Mouse (Mus musculus): Measurements from ENCODE around the gene Zfp553.

Zfp553 gene

DNA sequence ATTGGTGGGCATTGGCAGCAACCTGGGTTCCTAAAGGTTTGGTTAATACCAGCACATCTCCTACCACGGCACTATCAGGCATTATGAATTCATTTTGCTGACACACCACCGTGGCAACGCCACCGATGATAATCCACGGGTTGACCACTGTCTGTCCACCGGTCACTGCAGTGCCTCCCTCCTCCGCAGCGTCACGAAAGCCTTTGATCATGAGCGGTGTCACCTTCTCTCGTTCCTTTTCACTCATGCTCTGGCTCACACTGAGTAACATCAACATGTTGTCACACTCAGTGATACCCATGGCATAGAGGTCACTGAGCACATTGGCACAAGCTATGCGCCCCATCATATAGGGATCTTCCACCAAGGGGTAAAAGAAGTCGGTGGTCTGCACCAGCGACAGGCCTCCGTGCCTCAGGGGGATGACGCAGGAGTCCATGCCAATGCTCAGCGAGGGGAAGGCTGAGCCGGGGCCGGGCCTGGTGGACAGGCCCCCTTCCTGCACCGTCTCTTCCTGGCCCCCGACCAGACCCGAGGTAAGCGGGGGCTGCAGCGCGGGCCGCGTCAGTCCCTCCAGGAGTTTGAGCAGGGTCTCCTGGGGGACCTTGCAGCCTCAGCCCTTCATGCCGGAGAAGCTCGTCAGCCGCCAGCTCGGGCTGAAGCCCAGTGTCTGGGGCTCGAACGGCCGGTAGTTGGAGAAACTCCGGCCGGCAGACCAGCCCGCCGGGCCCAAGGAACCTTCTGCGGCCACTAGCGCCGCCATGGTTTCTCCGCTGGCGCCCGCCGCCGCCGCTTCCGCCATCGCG is 40.5 kb downstream of the Zfp553 start:
- DNase-seq, result no peak

GRCm38 (mm10) chr7:127273925-127274789 is 41.3 kb downstream of the Zfp553 start, which contains the start of gene Sephs2:
TSS of gene Sephs2 (minus strand) at chr7:127274055.
- peak; percentile 93 for DNase-seq

DNA sequence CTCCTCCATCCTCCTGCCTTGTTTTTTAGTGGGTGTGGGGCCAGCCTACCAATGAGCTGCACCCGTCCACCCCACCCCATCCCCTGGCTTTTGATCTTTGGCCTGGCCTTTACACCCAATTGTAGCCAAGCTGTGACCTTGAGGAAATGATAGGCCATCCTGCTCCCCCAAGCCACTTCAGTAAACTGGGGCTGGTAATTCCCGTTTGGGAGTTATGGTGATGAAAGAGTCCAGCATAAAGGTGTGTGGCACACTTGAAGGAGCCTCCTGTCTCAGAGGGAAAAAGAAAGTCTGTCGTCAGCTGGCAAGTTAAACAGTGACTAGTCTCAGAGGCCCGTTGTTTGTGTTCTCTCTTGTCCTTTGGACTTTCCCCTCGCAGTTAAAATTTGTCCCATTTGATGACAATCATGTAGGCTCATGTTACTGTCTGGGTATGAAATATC is 43.7 kb downstream of the Zfp553 start:
- no peak for DNase-seq

DNA sequence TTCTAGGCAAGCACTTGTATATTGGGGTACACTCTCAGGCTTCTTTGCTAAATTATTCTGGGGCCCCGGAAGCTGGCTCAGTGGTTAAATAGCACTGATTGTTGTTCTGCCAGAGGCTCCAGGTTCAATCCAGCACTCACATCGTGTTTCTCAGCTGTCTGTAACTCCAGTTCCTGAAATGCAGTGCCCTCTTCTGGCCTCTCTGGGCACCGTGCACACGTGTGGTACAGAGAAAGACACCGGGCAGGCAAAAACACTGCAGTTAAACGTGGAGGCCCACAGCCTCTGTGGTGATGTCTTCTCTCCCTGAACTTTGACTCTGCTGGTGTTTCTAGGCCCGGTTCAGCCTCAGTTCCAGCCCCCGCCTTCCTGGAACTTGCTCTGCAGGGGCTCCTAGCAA is 45.5 kb downstream of the Zfp553 start:
- DNase-seq, result peak; percentile 58 to 66

GRCm38 (mm10) chr7:127280092-127280491 is 47.2 kb downstream of the Zfp553 start:
- DNase-seq, result no peak

DNA sequence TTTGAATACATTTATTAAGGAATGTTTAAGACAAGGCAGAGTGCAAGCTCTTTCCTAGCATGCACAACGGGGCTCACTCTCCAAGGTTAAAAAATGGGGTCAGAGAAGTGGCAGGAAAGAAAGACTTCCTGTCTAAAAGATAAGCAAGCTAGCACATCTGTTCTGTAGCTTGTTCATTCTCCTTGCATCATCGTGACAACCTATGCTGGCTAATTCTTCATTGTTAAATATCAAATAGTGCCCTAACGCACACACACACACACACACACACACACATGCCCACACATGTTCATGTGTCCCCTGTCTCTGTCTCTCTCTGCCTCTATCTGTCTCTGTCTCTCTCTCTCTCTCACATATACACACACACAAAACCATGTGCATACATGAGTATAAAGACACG is 48.3 kb downstream of the Zfp553 start:
- no peak for DNase-seq

- DNase-seq, result no peak
These were observed 49.3 kb downstream of the Zfp553 start for GRCm38 (mm10) chr7:127282190-127282589.

DNA sequence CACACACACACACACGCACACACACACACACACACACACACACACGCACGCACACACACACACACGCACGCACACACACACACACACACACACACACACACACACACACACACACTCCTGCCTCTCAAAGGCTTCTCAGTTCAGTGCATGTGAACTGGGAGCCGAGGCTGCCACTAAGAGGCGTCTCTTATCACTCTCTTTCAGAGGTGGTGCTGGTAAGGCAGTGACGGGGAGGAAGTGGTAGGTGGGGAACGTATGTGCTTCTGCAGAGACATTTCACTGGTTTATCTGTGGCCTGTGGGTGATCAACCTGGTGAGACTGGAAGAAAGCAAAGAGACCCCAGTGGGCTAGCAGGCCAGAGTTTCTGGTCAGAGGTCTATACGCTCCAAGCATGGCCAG is 52.3 kb downstream of the Zfp553 start:
- DNase-seq, result peak in 1 of 2 experiments; percentile 13

Data from B cell, adult 2 months (primary cell).